Mouse (Mus musculus): ENCODE results near the gene Cd99l2. TPM values are rescaled to one million over a fixed set of nuclear protein-coding genes. Genes with fewer than 3 reads are reported as not detected.
"Not testable (repeated sequence)": the region's sequence is repeated elsewhere in the genome, so short reads cannot be mapped to it uniquely, and the experiment has no call there.

Cd99l2 gene
- polyA plus RNA-seq, 1 experiment from 2014 or later: 23.6 TPM

DNA sequence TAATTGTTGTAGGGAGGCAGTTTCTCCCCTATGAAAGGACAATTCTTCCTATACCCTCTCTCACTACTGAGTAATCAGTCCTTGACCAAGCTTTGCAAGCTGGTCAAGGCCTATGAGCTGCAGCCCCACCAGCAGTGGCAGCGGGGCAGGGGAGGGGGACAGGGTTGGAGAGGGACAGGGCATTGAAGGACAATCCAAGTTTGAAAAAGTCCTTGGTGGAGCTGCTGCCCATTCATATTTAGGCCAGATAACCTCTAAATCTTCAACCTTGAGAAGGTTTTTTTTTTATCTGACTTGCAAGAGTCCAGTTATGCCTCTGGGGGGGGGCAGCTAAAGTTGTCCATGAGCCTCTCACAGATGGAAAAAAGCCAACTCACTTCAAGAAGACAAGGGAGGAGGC lies 34.8 kb upstream of the Cd99l2 start:
- ATAC-seq (ENCODE audit: insufficient read depth) (no peak), DNase-seq (no peak)
- 93% methylated on average over 1 of the region's 1 CpGs for WGBS
- peaks cover 3% of the 10 kb centered on the region; the same call in 1 of the 2 replicates for H3K4me1 ChIP-seq (ENCODE audit: insufficient read depth)
- no peaks in the 10 kb centered on the region for H3K27me3 ChIP-seq (ENCODE audit: insufficient read depth, low read length)
- H3K27ac ChIP-seq (ENCODE audit: low read depth): no peak overlapping the region
- no peak for TF ChIP-seq CTCF (IDR thresholded peaks at IDR 0.05; ENCODE audit: low read depth)
- H3K9ac ChIP-seq: no peak overlapping the region
- no peak overlapping the region for H3K4me3 ChIP-seq (ENCODE audit: low read depth, low read length)
- H3K36me3 ChIP-seq (ENCODE audit: insufficient read depth): no peaks in the 10 kb centered on the region
- H3K4me2 ChIP-seq: no peak overlapping the region
- H3K9me3 ChIP-seq (ENCODE audit: low read depth, low read length): no peaks in the 10 kb centered on the region

GRCm38 (mm10) chrX:71525593-71526299 lies 33.1 kb upstream of the Cd99l2 start:
- Histone ChIP-seq H3K9me3 (ENCODE audit: low read depth, low read length) (no peaks in the 10 kb centered on the region), H3K27ac (ENCODE audit: low read depth) (no peak overlapping the region), H3K9ac (no peak overlapping the region), H3K27me3 (ENCODE audit: insufficient read depth, low read length) (no peaks in the 10 kb centered on the region), H3K4me1 (ENCODE audit: insufficient read depth) (peaks cover 3% of the 10 kb centered on the region; the same call in 1 of the 2 replicates), H3K4me2 (no peak overlapping the region), H3K36me3 (ENCODE audit: insufficient read depth) (no peaks in the 10 kb centered on the region), H3K4me3 (ENCODE audit: low read depth, low read length) (no peak overlapping the region)
- ATAC-seq (ENCODE audit: insufficient read depth): no peak
- WGBS: 41% methylated on average over 3 of the region's 3 CpGs
- no peak for TF ChIP-seq CTCF (IDR thresholded peaks at IDR 0.05; ENCODE audit: low read depth)
- no peak for DNase-seq

- H3K4me1 ChIP-seq (ENCODE audit: insufficient read depth): peaks cover 3% of the 10 kb centered on the region; the same call in 1 of the 2 replicates
- H3K27me3 ChIP-seq (ENCODE audit: insufficient read depth, low read length): no peaks in the 10 kb centered on the region
- DNase-seq: no peak
- ATAC-seq (ENCODE audit: insufficient read depth): no peak
- no peak overlapping the region for H3K4me2 ChIP-seq
- H3K27ac ChIP-seq (ENCODE audit: low read depth): no peak overlapping the region
- 56% methylated on average over 2 of the region's 2 CpGs for WGBS
- H3K4me3 ChIP-seq (ENCODE audit: low read depth, low read length): no peak overlapping the region
- no peaks in the 10 kb centered on the region for H3K9me3 ChIP-seq (ENCODE audit: low read depth, low read length)
- no peak overlapping the region for H3K9ac ChIP-seq
- no peaks in the 10 kb centered on the region for H3K36me3 ChIP-seq (ENCODE audit: insufficient read depth)
- no peak for TF ChIP-seq CTCF (IDR thresholded peaks at IDR 0.05; ENCODE audit: low read depth)
These were observed 31.7 kb upstream of the Cd99l2 start for GRCm38 (mm10) chrX:71524310-71524709.

DNA sequence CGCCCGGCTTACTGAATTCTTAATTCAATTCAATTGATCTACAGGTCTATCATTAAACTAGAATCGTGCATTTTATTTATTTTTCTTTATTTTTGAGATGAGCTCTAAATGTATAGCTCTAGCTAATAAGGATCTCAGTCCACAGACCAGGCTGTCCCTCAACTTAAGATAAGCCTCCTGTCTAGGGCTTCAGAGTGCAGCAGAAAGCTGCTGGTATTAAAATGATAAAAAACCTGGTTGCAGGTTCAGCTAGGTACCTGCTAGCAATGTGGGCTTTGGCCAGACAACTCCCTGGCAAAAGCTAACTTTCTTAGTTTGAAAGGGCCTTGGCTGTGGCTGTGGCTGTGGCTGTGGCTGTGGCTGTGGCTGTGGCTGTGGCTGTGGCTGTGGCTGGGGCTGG lies 30.2 kb upstream of the Cd99l2 start:
- Histone ChIP-seq H3K4me2 (no peak overlapping the region), H3K27ac (ENCODE audit: low read depth) (no peak overlapping the region), H3K27me3 (ENCODE audit: insufficient read depth, low read length) (no peaks in the 10 kb centered on the region), H3K36me3 (ENCODE audit: insufficient read depth) (no peaks in the 10 kb centered on the region), H3K9ac (no peak overlapping the region), H3K4me3 (ENCODE audit: low read depth, low read length) (no peak overlapping the region), H3K9me3 (ENCODE audit: low read depth, low read length) (no peaks in the 10 kb centered on the region), H3K4me1 (ENCODE audit: insufficient read depth) (no peaks in the 10 kb centered on the region)
- WGBS: 92% methylated on average over 3 of the region's 3 CpGs
- ATAC-seq (ENCODE audit: insufficient read depth) (no peak), DNase-seq (no peak)
- TF ChIP-seq CTCF (IDR thresholded peaks at IDR 0.05; ENCODE audit: low read depth): no peak

- Histone ChIP-seq H3K27ac (ENCODE audit: low read depth) (no peak overlapping the region), H3K9me3 (ENCODE audit: low read depth, low read length) (no peaks in the 10 kb centered on the region), H3K4me2 (no peak overlapping the region), H3K4me3 (ENCODE audit: low read depth, low read length) (no peak overlapping the region), H3K27me3 (ENCODE audit: insufficient read depth, low read length) (no peaks in the 10 kb centered on the region), H3K9ac (no peak overlapping the region), H3K4me1 (ENCODE audit: insufficient read depth) (no peaks in the 10 kb centered on the region), H3K36me3 (ENCODE audit: insufficient read depth) (no peaks in the 10 kb centered on the region)
- TF ChIP-seq CTCF (IDR thresholded peaks at IDR 0.05; ENCODE audit: low read depth): no peak
- no peak for DNase-seq
- 76% methylated on average over 4 of the region's 4 CpGs for WGBS
- ATAC-seq (ENCODE audit: insufficient read depth): no peak
These were observed 26.6 kb upstream of the Cd99l2 start for GRCm38 (mm10) chrX:71519252-71519651.

GRCm38 (mm10) chrX:71506591-71506990 lies 13.9 kb upstream of the Cd99l2 start:
- WGBS: 87% methylated on average over 4 of the region's 4 CpGs
- H3K27ac ChIP-seq (ENCODE audit: low read depth); H3K4me2 ChIP-seq: not testable (repeated sequence)

GRCm38 (mm10) chrX:71493279-71493656 lies 619 bp upstream of the Cd99l2 start:
- H3K4me2 ChIP-seq: peak overlapping the region; percentile 71
- H3K9ac ChIP-seq: peak overlapping the region; percentile 62
- DNase-seq: peak; percentile 65
- peak; percentile 39 for ATAC-seq (ENCODE audit: insufficient read depth)
- peak overlapping the region; percentile 53 for H3K4me3 ChIP-seq (ENCODE audit: low read depth, low read length)
- H3K36me3 ChIP-seq (ENCODE audit: insufficient read depth): no peaks in the 10 kb centered on the region
- H3K27me3 ChIP-seq (ENCODE audit: insufficient read depth, low read length): no peaks in the 10 kb centered on the region
- peak overlapping the region; percentile 80 for H3K27ac ChIP-seq (ENCODE audit: low read depth)
- no peaks in the 10 kb centered on the region for H3K4me1 ChIP-seq (ENCODE audit: insufficient read depth)
- TF ChIP-seq CTCF (IDR thresholded peaks at IDR 0.05; ENCODE audit: low read depth): peak; percentile 39; the same call in 1 of the 2 replicates
- 15% methylated on average over 9 of the region's 9 CpGs for WGBS
- H3K9me3 ChIP-seq (ENCODE audit: low read depth, low read length): no peaks in the 10 kb centered on the region

More at GRCm38 (mm10) chrX:71506591-71506990, 13.9 kb upstream of the Cd99l2 start:
- not testable (repeated sequence) for H3K9ac ChIP-seq; H3K36me3 ChIP-seq (ENCODE audit: insufficient read depth); H3K27me3 ChIP-seq (ENCODE audit: insufficient read depth, low read length); H3K9me3 ChIP-seq (ENCODE audit: low read depth, low read length); H3K4me3 ChIP-seq (ENCODE audit: low read depth, low read length); DNase-seq; ATAC-seq (ENCODE audit: insufficient read depth); H3K4me1 ChIP-seq (ENCODE audit: insufficient read depth)
